Mouse (Mus musculus) cortical plate, adult 2 months (tissue): ENCODE data around the gene Gm37240.

ENCODE experiments used
- CTCF ChIP-seq: fragments of 200-500 bp; IDR thresholded peaks from 2 replicates; pipeline ENCODE4 v1.5.1; 2011; ENCODE audit warnings: mild to moderate bottlenecking, control low read depth, low read length; ENCODE audit not compliant: insufficient read depth; ENCODE audit errors: extremely low read depth
- POLR2A ChIP-seq: fragments of 200-500 bp; IDR thresholded peaks from 2 replicates; pipeline ENCODE4 v1.6.1; 2011; ENCODE audit warnings: mild to moderate bottlenecking, low read length, control low read depth; ENCODE audit not compliant: insufficient read depth; ENCODE audit errors: extremely low read depth

- no peak for TF ChIP-seq POLR2A
- TF ChIP-seq CTCF: no peak
These were observed 684.6 kb downstream of the Gm37240 start for GRCm38 (mm10) chr3:85202726-85203125.
